Mouse (Mus musculus): ENCODE measurements at regions not wholly inside any gene's neighbourhood (a gene's known extent, or its start where the extent isn't known, plus 50 kb on each side); places are given as distances from the start of the nearest gene placed in this dataset.

- H3K4me3 ChIP-seq (ENCODE audit: low read depth, low read length): no peak overlapping the region
- no peak for ATAC-seq (ENCODE audit: insufficient number of reproducible peaks, insufficient read depth, low FRiP score, low read depth)
- H3K27me3 ChIP-seq (ENCODE audit: control insufficient read depth, insufficient read depth, low read length): no peaks in the 10 kb centered on the region
- whole genome bisulfite sequencing: 84% methylated on average over 2 of the region's 2 CpGs
- no peak overlapping the region for H3K9ac ChIP-seq (replicated peaks; ENCODE audit: low read depth, low read length)
- H3K4me1 ChIP-seq (ENCODE audit: control insufficient read depth, insufficient read depth, low read length): no peaks in the 10 kb centered on the region
- no peak overlapping the region for H3K4me2 ChIP-seq (replicated peaks; ENCODE audit: low read depth, low read length)
- H3K9me3 ChIP-seq (ENCODE audit: control insufficient read depth, low read depth, low read length): no peaks in the 10 kb centered on the region
- H3K36me3 ChIP-seq (ENCODE audit: control insufficient read depth, insufficient read depth, low read length): no peaks in the 10 kb centered on the region
- no peak overlapping the region for H3K27ac ChIP-seq (ENCODE audit: low read length)
Measured at GRCm38 (mm10) chr13:10741391-10741790, 380.7 kb upstream of the Chrm3 start.

DNA sequence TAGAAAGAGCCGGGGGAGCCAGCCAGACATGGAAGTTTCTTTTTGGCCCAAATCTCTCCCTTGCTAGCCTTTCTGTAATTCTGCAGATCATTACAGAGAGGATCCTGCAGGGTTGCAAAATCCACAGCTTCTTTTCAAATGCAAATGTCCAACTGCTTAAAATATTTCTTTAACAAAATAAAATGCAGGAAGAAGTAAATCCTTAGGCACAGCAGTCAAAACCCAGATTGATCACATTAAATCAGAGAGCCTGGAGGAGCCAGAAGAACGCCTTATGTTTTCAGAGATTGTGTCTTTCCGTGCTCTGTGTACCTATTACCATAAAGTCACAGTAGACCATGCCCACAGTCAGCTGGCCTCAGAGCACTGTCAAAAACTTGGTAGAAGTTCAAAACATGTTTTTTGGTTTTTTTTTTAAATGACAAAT is 365.1 kb upstream of the Chrm3 start:
- Histone ChIP-seq H3K27me3 (ENCODE audit: control insufficient read depth, insufficient read depth, low read length) (no peaks in the 10 kb centered on the region), H3K27ac (ENCODE audit: low read length) (no peak overlapping the region), H3K4me1 (ENCODE audit: control insufficient read depth, insufficient read depth, low read length) (no peaks in the 10 kb centered on the region), H3K9ac (replicated peaks; ENCODE audit: low read depth, low read length) (no peak overlapping the region), H3K4me3 (ENCODE audit: low read depth, low read length) (no peak overlapping the region), H3K9me3 (ENCODE audit: control insufficient read depth, low read depth, low read length) (no peaks in the 10 kb centered on the region), H3K4me2 (replicated peaks; ENCODE audit: low read depth, low read length) (no peak overlapping the region), H3K36me3 (ENCODE audit: control insufficient read depth, insufficient read depth, low read length) (no peaks in the 10 kb centered on the region)
- ATAC-seq (ENCODE audit: insufficient number of reproducible peaks, insufficient read depth, low FRiP score, low read depth): no peak
- 66% methylated on average over 3 of the region's 3 CpGs for WGBS

DNA sequence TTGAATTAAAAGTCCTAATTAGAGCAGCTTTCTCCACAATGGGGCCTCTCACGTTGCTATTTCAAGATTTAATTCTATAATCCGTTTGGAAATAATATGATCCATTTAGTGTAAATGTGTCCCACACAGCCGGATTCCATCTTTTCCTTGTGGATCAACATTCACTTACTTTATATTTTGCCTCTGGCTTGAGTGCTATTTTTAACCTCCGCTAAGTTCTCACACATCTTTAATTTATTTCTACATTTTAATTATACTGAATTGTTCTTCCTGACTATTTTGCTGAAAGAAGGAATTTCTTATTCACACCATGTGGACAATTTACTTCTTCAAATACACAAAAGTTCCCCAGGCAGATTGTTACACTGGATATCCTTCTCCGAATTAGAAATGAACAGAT is 364.7 kb upstream of the Chrm3 start:
- no peaks in the 10 kb centered on the region for H3K4me1 ChIP-seq (ENCODE audit: control insufficient read depth, insufficient read depth, low read length)
- no peak for ATAC-seq (ENCODE audit: insufficient number of reproducible peaks, insufficient read depth, low FRiP score, low read depth)
- H3K9ac ChIP-seq (replicated peaks; ENCODE audit: low read depth, low read length): no peak overlapping the region
- 63% methylated on average over 5 of the region's 5 CpGs for WGBS
- no peaks in the 10 kb centered on the region for H3K9me3 ChIP-seq (ENCODE audit: control insufficient read depth, low read depth, low read length)
- no peak overlapping the region for H3K4me3 ChIP-seq (ENCODE audit: low read depth, low read length)
- no peaks in the 10 kb centered on the region for H3K27me3 ChIP-seq (ENCODE audit: control insufficient read depth, insufficient read depth, low read length)
- no peaks in the 10 kb centered on the region for H3K36me3 ChIP-seq (ENCODE audit: control insufficient read depth, insufficient read depth, low read length)
- no peak overlapping the region for H3K4me2 ChIP-seq (replicated peaks; ENCODE audit: low read depth, low read length)
- no peak overlapping the region for H3K27ac ChIP-seq (ENCODE audit: low read length)

DNA sequence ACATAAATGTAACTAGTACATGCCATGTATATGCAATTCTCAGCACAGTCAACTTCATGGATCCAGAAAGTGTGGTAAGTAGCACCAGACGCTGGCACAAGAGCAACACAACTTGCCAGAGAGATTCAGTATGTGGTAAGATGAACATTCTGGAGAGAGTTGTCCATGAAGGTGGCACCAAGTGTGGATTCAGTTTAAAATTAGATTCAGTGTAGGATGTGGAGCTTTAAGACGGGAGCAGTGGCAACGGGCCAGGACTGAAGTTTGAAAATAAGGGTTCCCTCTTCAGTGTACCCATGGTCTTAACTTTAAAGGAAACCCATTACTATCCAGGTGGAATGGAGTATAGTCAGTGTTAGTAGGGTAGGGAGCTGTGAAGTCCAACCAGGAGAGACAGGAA is 360.0 kb upstream of the Chrm3 start:
- no peak overlapping the region for H3K27ac ChIP-seq (ENCODE audit: low read length)
- no peaks in the 10 kb centered on the region for H3K27me3 ChIP-seq (ENCODE audit: control insufficient read depth, insufficient read depth, low read length)
- no peak for ATAC-seq (ENCODE audit: insufficient number of reproducible peaks, insufficient read depth, low FRiP score, low read depth)
- 89% methylated on average over 3 of the region's 3 CpGs for WGBS
- H3K4me2 ChIP-seq (replicated peaks; ENCODE audit: low read depth, low read length): no peak overlapping the region
- H3K36me3 ChIP-seq (ENCODE audit: control insufficient read depth, insufficient read depth, low read length): no peaks in the 10 kb centered on the region
- H3K4me3 ChIP-seq (ENCODE audit: low read depth, low read length): no peak overlapping the region
- H3K9ac ChIP-seq (replicated peaks; ENCODE audit: low read depth, low read length): no peak overlapping the region
- H3K4me1 ChIP-seq (ENCODE audit: control insufficient read depth, insufficient read depth, low read length): no peaks in the 10 kb centered on the region
- H3K9me3 ChIP-seq (ENCODE audit: control insufficient read depth, low read depth, low read length): no peaks in the 10 kb centered on the region

DNA sequence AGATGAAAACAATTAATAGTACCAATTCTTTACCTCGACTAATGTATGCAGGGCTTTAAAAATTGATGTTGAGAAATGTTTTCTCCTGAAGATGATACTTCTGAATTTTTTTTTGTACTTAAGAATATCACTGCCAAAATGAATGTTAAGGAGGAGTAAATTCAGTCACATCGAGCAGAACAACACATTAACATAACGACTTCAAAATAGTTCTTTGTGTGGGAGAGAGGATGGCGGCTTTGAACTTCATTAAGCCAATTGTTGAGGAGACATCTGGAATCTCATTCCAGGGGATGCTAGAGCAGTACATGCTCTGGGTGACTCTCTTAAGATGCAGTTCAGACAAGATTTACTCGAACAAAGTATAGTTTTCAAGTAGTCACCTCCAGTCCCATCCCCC is 350.8 kb upstream of the Chrm3 start:
- no peaks in the 10 kb centered on the region for H3K9me3 ChIP-seq (ENCODE audit: control insufficient read depth, low read depth, low read length)
- no peak overlapping the region for H3K27ac ChIP-seq (ENCODE audit: low read length)
- no peak overlapping the region for H3K9ac ChIP-seq (replicated peaks; ENCODE audit: low read depth, low read length)
- WGBS: 74% methylated on average over 5 of the region's 5 CpGs
- no peak overlapping the region for H3K4me3 ChIP-seq (ENCODE audit: low read depth, low read length)
- H3K4me1 ChIP-seq (ENCODE audit: control insufficient read depth, insufficient read depth, low read length): no peaks in the 10 kb centered on the region
- H3K27me3 ChIP-seq (ENCODE audit: control insufficient read depth, insufficient read depth, low read length): no peaks in the 10 kb centered on the region
- no peaks in the 10 kb centered on the region for H3K36me3 ChIP-seq (ENCODE audit: control insufficient read depth, insufficient read depth, low read length)
- ATAC-seq (ENCODE audit: insufficient number of reproducible peaks, insufficient read depth, low FRiP score, low read depth): no peak
- H3K4me2 ChIP-seq (replicated peaks; ENCODE audit: low read depth, low read length): no peak overlapping the region

GRCm38 (mm10) chr13:10710909-10711308 is 350.3 kb upstream of the Chrm3 start:
- 80% methylated on average over 4 of the region's 4 CpGs for WGBS
- H3K27me3 ChIP-seq (ENCODE audit: control insufficient read depth, insufficient read depth, low read length): no peaks in the 10 kb centered on the region
- no peak overlapping the region for H3K4me2 ChIP-seq (replicated peaks; ENCODE audit: low read depth, low read length)
- H3K9me3 ChIP-seq (ENCODE audit: control insufficient read depth, low read depth, low read length): no peaks in the 10 kb centered on the region
- no peak overlapping the region for H3K27ac ChIP-seq (ENCODE audit: low read length)
- no peaks in the 10 kb centered on the region for H3K4me1 ChIP-seq (ENCODE audit: control insufficient read depth, insufficient read depth, low read length)
- ATAC-seq (ENCODE audit: insufficient number of reproducible peaks, insufficient read depth, low FRiP score, low read depth): no peak
- no peak overlapping the region for H3K9ac ChIP-seq (replicated peaks; ENCODE audit: low read depth, low read length)
- no peaks in the 10 kb centered on the region for H3K36me3 ChIP-seq (ENCODE audit: control insufficient read depth, insufficient read depth, low read length)
- no peak overlapping the region for H3K4me3 ChIP-seq (ENCODE audit: low read depth, low read length)

DNA sequence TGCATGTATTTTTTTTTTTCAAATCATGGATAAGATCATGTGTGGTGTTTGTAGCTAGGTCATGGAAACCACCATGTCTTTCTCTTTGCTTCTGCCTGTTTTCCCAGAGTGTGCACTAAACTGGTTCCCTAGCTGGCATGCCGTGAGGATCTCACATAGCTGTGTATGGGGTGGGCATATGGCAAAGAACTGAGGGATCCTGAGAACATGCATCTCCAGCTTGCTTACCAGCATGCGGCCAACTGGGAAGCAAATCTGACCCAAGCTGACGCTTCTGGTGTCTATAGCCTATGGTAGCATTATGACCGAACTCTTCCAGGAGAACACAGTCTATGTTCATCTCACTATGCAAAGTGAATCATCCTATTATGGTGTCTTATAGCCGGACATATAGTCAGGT is 336.5 kb upstream of the Chrm3 start:
- Histone ChIP-seq H3K36me3 (ENCODE audit: control insufficient read depth, insufficient read depth, low read length) (no peaks in the 10 kb centered on the region), H3K4me2 (replicated peaks; ENCODE audit: low read depth, low read length) (no peak overlapping the region), H3K4me3 (ENCODE audit: low read depth, low read length) (no peak overlapping the region), H3K27me3 (ENCODE audit: control insufficient read depth, insufficient read depth, low read length) (no peaks in the 10 kb centered on the region), H3K27ac (ENCODE audit: low read length) (no peak overlapping the region), H3K9me3 (ENCODE audit: control insufficient read depth, low read depth, low read length) (no peaks in the 10 kb centered on the region), H3K4me1 (ENCODE audit: control insufficient read depth, insufficient read depth, low read length) (no peaks in the 10 kb centered on the region), H3K9ac (replicated peaks; ENCODE audit: low read depth, low read length) (no peak overlapping the region)
- ATAC-seq (ENCODE audit: insufficient number of reproducible peaks, insufficient read depth, low FRiP score, low read depth): no peak
- WGBS: 92% methylated on average over 5 of the region's 5 CpGs

GRCm38 (mm10) chr13:10696181-10696977 is 335.7 kb upstream of the Chrm3 start:
- H3K4me2 ChIP-seq (replicated peaks; ENCODE audit: low read depth, low read length): no peak overlapping the region
- no peaks in the 10 kb centered on the region for H3K9me3 ChIP-seq (ENCODE audit: control insufficient read depth, low read depth, low read length)
- H3K9ac ChIP-seq (replicated peaks; ENCODE audit: low read depth, low read length): no peak overlapping the region
- no peak overlapping the region for H3K4me3 ChIP-seq (ENCODE audit: low read depth, low read length)
- H3K36me3 ChIP-seq (ENCODE audit: control insufficient read depth, insufficient read depth, low read length): no peaks in the 10 kb centered on the region
- no peak overlapping the region for H3K27ac ChIP-seq (ENCODE audit: low read length)
- H3K27me3 ChIP-seq (ENCODE audit: control insufficient read depth, insufficient read depth, low read length): no peaks in the 10 kb centered on the region
- 40% methylated on average over 1 of the region's 1 CpGs for WGBS
- no peaks in the 10 kb centered on the region for H3K4me1 ChIP-seq (ENCODE audit: control insufficient read depth, insufficient read depth, low read length)
- ATAC-seq (ENCODE audit: insufficient number of reproducible peaks, insufficient read depth, low FRiP score, low read depth): no peak

GRCm38 (mm10) chr13:10691307-10691706 is 330.7 kb upstream of the Chrm3 start:
- WGBS: 86% methylated on average over 2 of the region's 2 CpGs

More at GRCm38 (mm10) chr13:10691307-10691706, 330.7 kb upstream of the Chrm3 start:
- Histone ChIP-seq H3K27ac (ENCODE audit: low read length) (no peak overlapping the region), H3K27me3 (ENCODE audit: control insufficient read depth, insufficient read depth, low read length) (no peaks in the 10 kb centered on the region), H3K9me3 (ENCODE audit: control insufficient read depth, low read depth, low read length) (no peaks in the 10 kb centered on the region), H3K4me1 (ENCODE audit: control insufficient read depth, insufficient read depth, low read length) (no peaks in the 10 kb centered on the region), H3K36me3 (ENCODE audit: control insufficient read depth, insufficient read depth, low read length) (no peaks in the 10 kb centered on the region), H3K4me3 (ENCODE audit: low read depth, low read length) (no peak overlapping the region), H3K4me2 (replicated peaks; ENCODE audit: low read depth, low read length) (no peak overlapping the region), H3K9ac (replicated peaks; ENCODE audit: low read depth, low read length) (no peak overlapping the region)
- ATAC-seq (ENCODE audit: insufficient number of reproducible peaks, insufficient read depth, low FRiP score, low read depth): no peak

All from stomach, embryonic 14.5 days (tissue).